Mouse (Mus musculus): ENCODE data around the gene Hsdl1. TPM values are rescaled to one million over a fixed set of nuclear protein-coding genes. Genes with fewer than 3 reads are reported as not detected.
A peak's percentile ranks its signal among the peaks of the same experiment; 100 is the strongest.

Gene Hsdl1
- polyA plus RNA-seq, 1 experiment from 2014 or later: 31.1 TPM

- peaks cover 17% of the 10 kb centered on the region for H3K4me1 ChIP-seq
- WGBS: 2% methylated on average over 16 of the region's 16 CpGs
- no peak for ATAC-seq (ENCODE audit: insufficient number of reproducible peaks, low FRiP score, low TSS enrichment, low read depth)
- peak overlapping the region; percentile 91 for H3K4me2 ChIP-seq (replicated peaks)
- H3K4me3 ChIP-seq (replicated peaks): peak overlapping the region; percentile 69
- peaks cover 24% of the 10 kb centered on the region for H3K27me3 ChIP-seq
- peak overlapping the region; percentile 29; the same call in 1 of the 2 replicates for H3K9ac ChIP-seq
- H3K9me3 ChIP-seq (replicated peaks): no peaks in the 10 kb centered on the region
- no peak overlapping the region for H3K27ac ChIP-seq (replicated peaks)
- H3K36me3 ChIP-seq: no peaks in the 10 kb centered on the region
These were observed 363 bp upstream of the Hsdl1 start for GRCm38 (mm10) chr8:119575366-119575726.

GRCm38 (mm10) chr8:119572411-119572810 lies 2.6 kb downstream of the Hsdl1 start:
- Histone ChIP-seq H3K36me3 (no peaks in the 10 kb centered on the region), H3K4me1 (peaks cover 17% of the 10 kb centered on the region), H3K9me3 (replicated peaks) (no peaks in the 10 kb centered on the region), H3K4me3 (replicated peaks) (no peak overlapping the region), H3K27me3 (peaks cover 13% of the 10 kb centered on the region), H3K27ac (replicated peaks) (no peak overlapping the region), H3K9ac (no peak overlapping the region), H3K4me2 (replicated peaks) (no peak overlapping the region)
- 82% methylated on average over 4 of the region's 4 CpGs for WGBS
- ATAC-seq (ENCODE audit: insufficient number of reproducible peaks, low FRiP score, low TSS enrichment, low read depth): no peak

- H3K9ac ChIP-seq: no peak overlapping the region
- peaks cover 5% of the 10 kb centered on the region for H3K36me3 ChIP-seq
- no peaks in the 10 kb centered on the region for H3K9me3 ChIP-seq (replicated peaks)
- H3K4me3 ChIP-seq (replicated peaks): no peak overlapping the region
- WGBS: 85% methylated on average over 6 of the region's 6 CpGs
- peaks cover 22% of the 10 kb centered on the region for H3K4me1 ChIP-seq
- H3K27ac ChIP-seq (replicated peaks): no peak overlapping the region
- H3K4me2 ChIP-seq (replicated peaks): no peak overlapping the region
- H3K27me3 ChIP-seq: peaks cover 5% of the 10 kb centered on the region
- ATAC-seq (ENCODE audit: insufficient number of reproducible peaks, low FRiP score, low TSS enrichment, low read depth): no peak
These were observed 3.8 kb downstream of the Hsdl1 start for GRCm38 (mm10) chr8:119571135-119571534.

DNA sequence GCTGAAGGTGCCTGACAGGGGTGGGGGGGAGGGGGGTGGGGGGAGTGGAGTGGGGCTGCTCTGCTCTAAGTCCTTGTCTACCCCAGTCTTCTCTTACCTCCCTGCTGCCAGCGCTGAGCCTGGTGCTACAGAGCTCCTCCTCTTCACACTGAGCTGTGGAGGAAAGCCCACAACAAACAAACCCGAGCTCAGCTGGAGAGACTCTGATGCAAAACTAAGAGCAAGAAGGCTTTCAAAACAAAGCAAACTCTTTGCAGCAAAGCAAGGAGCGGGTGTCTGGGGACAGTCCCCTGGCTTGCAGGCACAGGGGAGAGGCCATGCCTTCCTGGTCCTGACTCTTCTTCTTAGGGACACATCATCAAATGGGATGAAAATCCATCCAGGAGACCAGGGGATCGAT lies 5.1 kb downstream of the Hsdl1 start:
- WGBS: 45% methylated on average over 4 of the region's 4 CpGs
- Histone ChIP-seq H3K4me2 (replicated peaks) (no peak overlapping the region), H3K9ac (no peak overlapping the region), H3K9me3 (replicated peaks) (no peaks in the 10 kb centered on the region), H3K27me3 (no peaks in the 10 kb centered on the region), H3K27ac (replicated peaks) (no peak overlapping the region), H3K36me3 (peaks cover 18% of the 10 kb centered on the region), H3K4me3 (replicated peaks) (no peak overlapping the region), H3K4me1 (peaks cover 22% of the 10 kb centered on the region)
- ATAC-seq (ENCODE audit: insufficient number of reproducible peaks, low FRiP score, low TSS enrichment, low read depth): no peak

DNA sequence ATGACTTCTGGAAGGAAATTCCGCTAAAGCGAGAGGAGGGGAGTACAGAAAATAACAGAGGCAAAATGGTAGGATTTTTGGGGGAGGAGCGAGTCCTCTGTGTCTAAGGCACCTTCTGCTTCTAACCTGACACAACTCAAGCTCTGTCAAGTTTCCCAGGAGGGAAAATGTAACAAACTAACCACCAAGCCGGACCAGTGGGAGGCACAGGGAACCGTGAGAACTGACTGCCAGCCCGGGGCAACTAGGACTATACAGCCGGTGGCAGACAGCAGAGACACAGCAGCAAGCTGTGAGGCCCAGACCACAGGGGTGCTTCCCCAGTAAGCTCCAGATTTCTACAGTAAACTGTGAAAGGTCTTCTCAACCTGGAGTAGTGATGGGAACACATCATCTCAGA lies 6.0 kb downstream of the Hsdl1 start:
- H3K27ac ChIP-seq (replicated peaks): no peak overlapping the region
- WGBS: 59% methylated on average over 7 of the region's 7 CpGs

DNA sequence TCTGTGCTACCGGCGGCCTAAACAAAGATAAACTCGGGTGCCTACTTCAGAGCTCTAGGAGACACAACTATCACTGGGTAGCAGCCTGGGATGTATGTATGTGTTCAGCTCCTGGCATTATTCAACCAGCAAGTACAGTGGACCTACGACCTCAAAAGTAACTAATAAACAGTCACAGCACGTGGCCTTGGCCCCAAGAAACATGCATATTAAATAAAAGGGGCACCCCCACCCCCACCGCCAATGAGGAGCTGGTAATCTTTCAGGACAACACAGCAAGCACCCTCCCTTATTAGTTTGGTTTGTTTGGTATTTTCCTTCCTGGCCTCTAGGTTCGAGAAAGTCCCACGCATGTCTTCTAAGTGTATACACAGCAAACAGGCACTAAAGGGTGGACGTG lies 6.7 kb downstream of the Hsdl1 start:
- WGBS: 88% methylated on average over 9 of the region's 9 CpGs
- Histone ChIP-seq H3K4me1 (peaks cover 11% of the 10 kb centered on the region; the same call in 1 of the 2 replicates), H3K27me3 (no peaks in the 10 kb centered on the region), H3K4me2 (replicated peaks) (no peak overlapping the region), H3K9me3 (replicated peaks) (no peaks in the 10 kb centered on the region), H3K4me3 (replicated peaks) (no peak overlapping the region), H3K27ac (replicated peaks) (no peak overlapping the region), H3K36me3 (peaks cover 33% of the 10 kb centered on the region), H3K9ac (no peak overlapping the region)
- no peak for ATAC-seq (ENCODE audit: insufficient number of reproducible peaks, low FRiP score, low TSS enrichment, low read depth)

More for the DNA sequence above, 6.0 kb downstream of the Hsdl1 start:
- Histone ChIP-seq H3K9me3 (replicated peaks) (no peaks in the 10 kb centered on the region), H3K9ac (no peak overlapping the region), H3K4me1 (peaks cover 16% of the 10 kb centered on the region), H3K4me2 (replicated peaks) (no peak overlapping the region), H3K27me3 (no peaks in the 10 kb centered on the region), H3K36me3 (peaks cover 26% of the 10 kb centered on the region), H3K4me3 (replicated peaks) (no peak overlapping the region)
- no peak for ATAC-seq (ENCODE audit: insufficient number of reproducible peaks, low FRiP score, low TSS enrichment, low read depth)

DNA sequence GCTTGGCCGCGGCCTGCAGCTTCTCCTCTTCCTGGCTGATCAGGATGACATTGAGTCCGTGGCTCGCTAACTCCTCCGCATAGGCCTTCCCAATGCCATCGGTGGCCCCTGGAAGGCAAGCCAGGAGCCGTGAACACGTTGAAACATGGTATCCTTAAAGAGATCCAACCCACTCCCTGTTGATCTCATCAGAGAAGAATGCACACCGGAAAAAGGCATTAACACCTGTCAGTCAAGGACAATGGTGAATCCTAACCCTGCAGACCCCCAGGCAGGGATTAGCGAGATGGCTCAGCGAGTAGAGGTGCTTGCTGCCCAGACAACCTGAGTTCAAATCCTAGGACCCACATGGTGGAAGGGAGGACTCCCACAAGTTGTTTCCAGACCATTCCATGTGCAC lies 8.6 kb downstream of the Hsdl1 start:
- no peaks in the 10 kb centered on the region for H3K27me3 ChIP-seq
- no peaks in the 10 kb centered on the region for H3K9me3 ChIP-seq (replicated peaks)
- no peak for ATAC-seq (ENCODE audit: insufficient number of reproducible peaks, low FRiP score, low TSS enrichment, low read depth)
- H3K4me3 ChIP-seq (replicated peaks): no peak overlapping the region
- no peak overlapping the region for H3K4me2 ChIP-seq (replicated peaks)
- WGBS: 57% methylated on average over 11 of the region's 11 CpGs
- no peak overlapping the region for H3K27ac ChIP-seq (replicated peaks)
- H3K36me3 ChIP-seq: peaks cover 47% of the 10 kb centered on the region
- 0 out of 2 replicates have a peak, but pooled peaks cover 5% of the 10 kb centered on the region for H3K4me1 ChIP-seq
- no peak overlapping the region for H3K9ac ChIP-seq

DNA sequence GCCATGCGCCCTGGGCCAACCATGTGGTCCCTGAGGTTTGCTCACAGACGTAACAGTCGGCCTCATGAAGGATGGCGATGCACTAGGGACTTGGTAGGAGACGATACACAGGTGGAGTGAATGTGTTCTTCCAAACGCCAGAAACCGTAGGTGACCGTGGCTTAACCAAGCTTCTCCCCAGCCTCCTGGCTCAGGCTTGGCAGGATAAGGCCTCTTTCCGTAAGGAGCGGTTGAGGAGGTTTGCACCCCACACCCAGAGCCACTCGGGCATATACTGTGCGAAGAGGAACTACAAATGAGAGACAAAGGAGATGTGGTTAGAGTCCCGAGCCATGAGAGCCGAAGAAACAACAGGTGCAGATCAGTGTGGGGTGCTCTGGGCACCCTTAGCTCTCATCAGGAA lies 11.1 kb downstream of the Hsdl1 start:
- Histone ChIP-seq H3K4me3 (replicated peaks) (no peak overlapping the region), H3K4me1 (peaks cover 9% of the 10 kb centered on the region; the same call in 1 of the 2 replicates), H3K9ac (no peak overlapping the region), H3K36me3 (peaks cover 47% of the 10 kb centered on the region), H3K9me3 (replicated peaks) (no peaks in the 10 kb centered on the region), H3K4me2 (replicated peaks) (no peak overlapping the region), H3K27me3 (no peaks in the 10 kb centered on the region), H3K27ac (replicated peaks) (no peak overlapping the region)
- WGBS: 89% methylated on average over 14 of the region's 14 CpGs
- no peak for ATAC-seq (ENCODE audit: insufficient number of reproducible peaks, low FRiP score, low TSS enrichment, low read depth)

GRCm38 (mm10) chr8:119559402-119559720 lies 15.6 kb downstream of the Hsdl1 start:
- H3K36me3 ChIP-seq: peaks cover 25% of the 10 kb centered on the region
- peak overlapping the region; percentile 89; the same call in 1 of the 2 replicates for H3K4me3 ChIP-seq (replicated peaks)
- peak overlapping the region; percentile 61 for H3K4me2 ChIP-seq (replicated peaks)
- no peaks in the 10 kb centered on the region for H3K27me3 ChIP-seq
- H3K9me3 ChIP-seq (replicated peaks): no peaks in the 10 kb centered on the region
- H3K4me1 ChIP-seq: peaks cover 26% of the 10 kb centered on the region
- WGBS: 88% methylated on average over 6 of the region's 6 CpGs
- H3K9ac ChIP-seq: no peak overlapping the region
- ATAC-seq (ENCODE audit: insufficient number of reproducible peaks, low FRiP score, low TSS enrichment, low read depth): no peak
- peak overlapping the region; percentile 94 for H3K27ac ChIP-seq (replicated peaks)

DNA sequence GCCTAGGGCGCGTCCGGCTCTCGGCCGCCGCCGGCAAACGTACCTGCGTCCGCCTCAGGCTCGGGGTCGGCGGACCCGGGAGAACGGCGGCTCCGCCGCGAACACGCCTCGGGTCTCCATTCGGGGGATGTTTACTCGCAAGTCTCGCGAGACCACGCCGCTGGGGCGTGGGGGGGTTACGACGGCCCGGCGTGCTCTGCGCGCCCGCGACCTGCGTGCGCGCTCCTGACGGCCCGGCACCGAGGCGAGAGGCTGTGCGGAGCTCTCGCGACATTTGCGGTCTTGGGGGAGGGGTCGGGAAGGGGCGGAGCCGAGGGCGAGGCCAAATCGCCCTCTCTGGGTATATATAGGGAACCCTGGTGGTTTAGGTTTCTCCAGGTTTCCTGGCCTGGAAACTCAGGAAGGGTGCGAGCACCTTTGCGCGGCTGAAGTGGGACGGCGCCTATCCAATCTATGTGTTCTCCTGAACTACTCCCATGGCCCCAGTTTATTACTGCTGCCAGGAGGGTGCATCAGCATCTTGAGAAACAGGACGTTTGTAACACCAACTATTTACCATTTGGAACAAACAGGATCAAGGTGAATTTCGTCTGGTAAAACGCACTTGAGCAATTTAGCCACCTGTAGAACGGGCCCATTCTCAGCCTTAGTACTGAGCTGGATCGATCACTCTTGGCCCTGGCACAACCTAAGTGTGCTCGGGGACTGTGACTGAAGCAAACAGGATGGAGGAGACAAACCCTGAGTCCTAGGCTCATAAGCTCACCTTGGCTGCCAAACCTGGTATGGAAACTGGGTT lies 16.2 kb downstream of the Hsdl1 start, which contains the start of gene Mbtps1:
Gene Mbtps1 (minus strand): TSS at position 133 of the 799 bp plus-strand sequence.
- peak within 1 kb of the TSS; percentile 87 for H3K9ac ChIP-seq
- peak within 1 kb of the TSS; percentile 94 for H3K27ac ChIP-seq (replicated peaks)
- H3K4me2 ChIP-seq (replicated peaks): peak within 1 kb of the TSS; percentile 61
- peaks cover 20% of the 10 kb centered on the region for H3K36me3 ChIP-seq
- H3K4me3 ChIP-seq (replicated peaks): peak within 1 kb of the TSS; percentile 89
- H3K4me1 ChIP-seq: peaks cover 32% of the 10 kb centered on the region
- no peaks in the 10 kb centered on the region for H3K27me3 ChIP-seq
- 6% methylated on average over 63 of the region's 63 CpGs for WGBS
- ATAC-seq (ENCODE audit: insufficient number of reproducible peaks, low FRiP score, low TSS enrichment, low read depth): peak; percentile 97
- no peaks in the 10 kb centered on the region for H3K9me3 ChIP-seq (replicated peaks)

- Histone ChIP-seq H3K4me1 (peaks cover 36% of the 10 kb centered on the region), H3K27me3 (no peaks in the 10 kb centered on the region), H3K9ac (peak overlapping the region; percentile 87), H3K4me3 (replicated peaks) (peak overlapping the region; percentile 89), H3K9me3 (replicated peaks) (no peaks in the 10 kb centered on the region), H3K4me2 (replicated peaks) (peak overlapping the region; percentile 61), H3K36me3 (peaks cover 12% of the 10 kb centered on the region), H3K27ac (replicated peaks) (peak overlapping the region; percentile 94)
- under 1% methylated on average over 55 of the region's 55 CpGs for WGBS
- peak; percentile 91 for ATAC-seq (ENCODE audit: insufficient number of reproducible peaks, low FRiP score, low TSS enrichment, low read depth)
These were observed 17.0 kb downstream of the Hsdl1 start for GRCm38 (mm10) chr8:119557821-119558602.

All from embryonic facial prominence, embryonic 15.5 days (tissue).